Mouse (Mus musculus) heart, postnatal 4 days (tissue): ENCODE measurements around the gene Haus8. TPM values are rescaled to one million over a fixed set of nuclear protein-coding genes. Genes with fewer than 3 reads are reported as not detected.
"Not testable (repeated sequence)": the region's sequence is repeated elsewhere in the genome, so short reads cannot be mapped to it uniquely, and the experiment has no call there.

Source experiments
- DNase-seq: peaks from one replicate; pipeline ENCODE4 v3.0.0; 2021
- total RNA-seq, 2 experiments: library from RNA; stranded (reverse); gene quantifications; 2 replicates each; pipeline ENCODE4 v1.2.3; 2021

Gene Haus8
- total RNA-seq = 10 to 100 TPM; 81.3 to 82.0 TPM

DNA sequence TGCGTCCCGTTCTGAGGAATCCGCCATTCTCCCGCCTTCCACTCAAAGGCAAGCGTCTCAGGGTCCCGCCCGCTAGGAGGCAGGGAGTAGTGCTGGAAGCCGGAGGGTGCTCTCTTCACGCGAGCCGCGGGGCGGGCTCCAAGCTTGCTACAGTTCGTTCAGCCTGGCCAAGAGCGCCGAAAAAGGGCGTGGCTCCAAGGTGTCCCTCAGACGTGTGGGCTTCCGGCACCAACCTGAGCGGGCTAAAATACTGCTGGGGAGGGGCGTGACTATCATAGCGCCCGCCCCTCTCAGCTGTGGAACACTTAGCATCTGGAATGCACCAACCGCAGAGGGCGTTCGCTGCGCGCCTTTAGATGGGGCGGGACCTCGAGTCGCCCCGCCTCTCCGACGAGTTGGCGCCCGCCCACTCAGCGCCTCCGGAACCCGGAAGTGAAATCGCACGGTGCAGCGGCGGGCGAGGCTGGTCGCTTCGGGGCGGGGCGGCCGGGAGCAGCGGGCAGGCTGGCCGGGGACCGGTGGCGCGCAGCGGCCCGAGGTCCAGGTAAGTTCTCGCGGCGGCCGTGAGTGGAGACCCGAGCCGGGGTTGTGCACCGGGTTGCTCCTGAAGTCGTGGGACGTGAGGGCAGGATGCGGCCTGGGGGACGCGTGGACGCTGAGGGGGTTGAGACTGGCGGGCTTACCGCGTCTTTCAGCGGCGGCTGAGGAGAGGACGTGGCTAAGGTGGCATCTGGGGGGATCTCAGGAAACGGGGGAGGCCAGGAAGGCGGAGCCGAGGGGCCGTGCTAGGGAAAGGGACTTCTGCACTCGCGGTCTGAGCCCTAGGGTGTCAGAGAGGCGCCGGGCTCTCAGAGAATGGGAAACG lies at the start of gene Haus8, which contains the start of gene Myo9b:
TSS of gene Haus8 (minus strand) at position 649 of the 865 bp plus-strand sequence.
TSS of gene Myo9b (plus strand) at position 429 of the 865 bp plus-strand sequence.
- peak; percentile 98 for DNase-seq

DNA sequence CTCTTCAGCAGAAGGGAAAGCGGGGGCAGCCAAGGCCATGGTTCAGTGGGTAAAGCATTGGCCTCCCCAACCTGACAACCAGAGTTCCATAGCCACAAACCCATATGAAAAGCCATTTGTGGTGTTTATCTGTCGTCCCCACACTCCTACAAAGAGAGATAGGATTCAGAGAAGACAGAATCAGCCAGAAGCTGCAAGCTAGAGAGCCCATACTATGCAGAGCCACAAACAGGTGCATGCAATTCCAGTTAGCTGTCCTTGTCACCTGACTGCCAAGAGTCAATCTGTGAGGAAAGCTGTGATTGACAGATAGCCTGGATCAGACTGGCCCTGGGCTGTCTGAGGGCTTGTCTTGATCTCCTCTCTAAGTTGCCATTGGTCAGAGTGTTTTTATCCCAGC lies 47.0 kb upstream of the Haus8 start:
- not testable (repeated sequence) for DNase-seq

DNA sequence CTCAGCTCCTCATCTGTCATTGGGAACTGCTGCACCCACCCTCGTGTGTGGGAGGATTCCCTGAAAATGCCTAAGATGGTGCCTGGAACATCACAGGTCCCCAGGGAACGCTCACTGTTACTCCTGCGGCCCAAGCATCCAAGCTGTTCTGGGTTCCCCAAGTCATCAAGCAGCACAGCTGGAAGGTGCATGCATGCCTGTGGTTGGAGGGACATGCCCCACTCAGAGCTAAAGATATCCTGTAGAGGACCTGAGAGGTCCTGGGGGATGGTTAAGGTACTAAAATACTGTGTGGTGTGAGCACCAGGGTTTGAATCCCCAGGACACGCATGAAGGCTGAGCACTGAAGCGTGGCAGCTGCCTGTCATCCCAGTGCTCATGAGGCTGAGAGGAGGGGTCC lies 45.9 kb upstream of the Haus8 start:
- DNase-seq = not testable (repeated sequence)

DNA sequence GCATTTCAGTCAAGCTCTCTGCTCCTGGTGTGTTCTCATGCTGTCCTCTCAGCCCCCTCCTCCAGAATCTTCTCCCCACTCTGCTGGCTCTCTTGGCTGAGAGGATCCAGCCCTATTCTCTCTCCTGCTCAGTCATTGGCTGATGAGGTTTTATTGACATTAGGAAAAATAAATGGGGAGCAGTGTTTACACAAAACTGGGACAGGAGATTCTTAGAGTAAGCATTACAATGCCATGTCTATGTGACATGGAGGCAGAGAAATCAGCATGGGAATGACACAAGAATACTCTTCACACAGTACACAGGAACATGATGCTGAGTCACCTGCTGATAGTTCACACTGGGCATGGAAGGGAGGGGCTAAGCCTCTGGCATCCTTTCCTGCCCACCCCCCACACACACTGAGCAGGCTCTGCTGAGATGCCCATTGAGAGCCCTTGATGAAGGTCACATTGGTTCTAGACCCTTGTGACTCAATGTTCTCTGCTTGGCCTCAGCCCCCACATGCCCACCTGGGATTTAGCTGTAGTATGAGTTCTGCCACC lies 43.8 kb upstream of the Haus8 start:
- DNase-seq = peak; percentile 33

DNA sequence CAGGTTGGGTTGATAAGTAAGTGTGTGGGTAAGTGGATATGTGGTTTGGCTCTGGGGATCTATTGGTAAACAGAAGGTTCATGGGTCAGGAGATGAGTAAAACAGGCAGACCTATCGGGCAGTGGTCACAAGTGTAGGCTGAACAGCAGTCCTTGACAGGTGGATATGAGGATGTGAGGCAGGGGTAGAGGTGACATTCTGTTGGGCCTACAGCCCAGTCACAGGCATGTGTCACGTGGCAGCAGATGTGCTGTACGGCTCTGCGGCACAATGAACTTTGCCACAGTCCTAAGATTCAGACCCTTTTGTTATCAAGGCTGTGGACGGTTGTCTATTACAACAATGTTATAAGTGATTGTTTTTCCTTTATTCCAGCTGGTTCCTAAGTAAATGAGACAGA lies 43.2 kb upstream of the Haus8 start:
- peak; percentile 37 for DNase-seq

DNA sequence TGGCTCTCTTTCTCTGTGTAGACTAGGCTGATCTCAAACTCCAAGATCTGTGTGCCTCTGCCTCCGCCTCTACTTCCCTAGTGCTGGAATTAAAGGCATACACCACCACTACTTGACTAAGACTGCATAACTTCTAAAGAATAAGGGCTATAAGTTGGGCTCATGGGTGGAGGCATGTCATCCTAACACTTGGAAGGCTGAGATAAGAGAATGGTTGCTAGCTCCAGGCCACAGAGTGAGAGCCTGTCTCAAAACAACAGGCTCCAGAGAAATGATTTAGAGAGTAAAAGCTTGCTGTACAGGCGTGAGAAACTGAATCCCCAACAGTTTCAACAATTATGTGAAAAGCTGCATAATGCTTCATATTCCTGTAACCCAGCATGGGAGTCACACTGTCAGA lies 41.2 kb upstream of the Haus8 start:
- DNase-seq = no peak

DNA sequence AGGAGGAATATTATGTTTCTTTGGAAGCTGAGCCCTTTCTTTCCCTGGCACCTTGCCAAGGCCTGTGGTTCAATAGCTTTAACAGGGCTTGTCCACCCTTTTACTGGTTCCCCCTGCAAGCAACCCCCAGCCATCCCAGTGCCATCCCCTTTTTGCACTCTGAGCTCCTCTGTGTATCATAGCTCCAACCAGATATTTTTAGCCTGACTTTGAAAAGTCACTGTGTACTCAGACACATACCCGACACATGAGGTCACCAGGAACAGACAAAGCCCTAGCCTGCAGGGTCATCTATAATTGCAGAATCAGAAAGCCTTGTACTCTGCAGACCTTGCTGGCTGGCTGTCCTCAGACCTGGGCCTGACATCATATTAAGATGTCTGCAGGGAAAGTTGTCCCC lies 40.0 kb upstream of the Haus8 start:
- peak; percentile 69 for DNase-seq

DNA sequence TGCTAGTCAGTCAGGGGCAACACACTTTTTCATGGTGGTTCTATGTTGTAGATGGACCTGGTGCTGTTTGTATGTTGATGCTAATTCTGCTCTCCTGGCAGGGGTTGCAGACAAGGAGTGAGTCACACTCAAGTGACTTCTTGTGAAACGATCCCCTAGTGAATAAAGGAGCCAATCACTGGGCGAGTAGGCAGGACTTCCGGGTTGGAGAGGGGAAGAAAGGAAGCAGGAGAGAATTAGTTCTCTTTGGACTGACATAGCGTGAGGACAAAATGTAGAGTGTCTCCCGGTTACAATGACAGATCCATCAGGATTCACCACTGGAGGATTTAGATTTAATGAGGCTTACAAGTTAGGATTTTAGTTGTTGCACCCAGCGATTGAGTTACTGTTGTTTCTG lies 37.7 kb upstream of the Haus8 start:
- DNase-seq = peak; percentile 42

DNA sequence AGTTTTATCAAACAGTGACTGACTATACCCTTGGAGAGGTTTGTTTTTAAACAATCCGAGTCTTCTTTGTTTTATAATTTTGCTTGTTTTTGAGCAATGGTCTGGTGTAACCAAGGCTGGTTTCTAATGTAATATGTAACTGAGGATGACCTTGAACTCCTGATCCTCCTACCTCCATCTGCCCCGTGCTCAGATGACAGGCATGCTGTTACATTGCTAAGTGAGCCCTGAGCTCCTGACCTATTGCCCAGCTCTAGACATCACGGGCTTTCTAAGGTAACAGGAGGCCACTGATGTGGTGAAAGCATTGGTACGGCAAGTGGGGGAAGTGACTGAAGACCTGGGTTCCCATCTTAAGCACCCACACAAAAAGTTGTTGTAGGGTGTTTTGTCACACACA lies 35.2 kb upstream of the Haus8 start:
- no peak for DNase-seq

DNA sequence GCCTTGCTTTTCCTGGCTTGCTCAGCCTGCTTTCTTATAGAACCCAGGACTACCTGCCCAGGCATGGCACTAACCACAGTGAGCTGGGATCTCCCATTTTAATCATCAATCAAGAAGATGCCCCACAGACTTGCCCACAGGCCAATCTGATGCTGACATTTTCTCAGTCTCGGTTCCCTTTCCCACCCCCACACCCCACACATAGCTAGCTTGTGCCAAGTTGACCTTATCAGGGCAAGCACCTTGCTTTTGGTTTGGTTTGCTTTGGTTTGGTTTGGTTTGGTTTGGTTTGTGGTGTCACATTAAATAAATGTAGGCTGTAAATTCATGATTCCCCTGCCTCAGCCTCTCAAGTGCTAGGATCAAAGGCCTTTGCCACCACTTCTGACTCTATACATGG lies 34.6 kb upstream of the Haus8 start:
- DNase-seq = no peak

DNA sequence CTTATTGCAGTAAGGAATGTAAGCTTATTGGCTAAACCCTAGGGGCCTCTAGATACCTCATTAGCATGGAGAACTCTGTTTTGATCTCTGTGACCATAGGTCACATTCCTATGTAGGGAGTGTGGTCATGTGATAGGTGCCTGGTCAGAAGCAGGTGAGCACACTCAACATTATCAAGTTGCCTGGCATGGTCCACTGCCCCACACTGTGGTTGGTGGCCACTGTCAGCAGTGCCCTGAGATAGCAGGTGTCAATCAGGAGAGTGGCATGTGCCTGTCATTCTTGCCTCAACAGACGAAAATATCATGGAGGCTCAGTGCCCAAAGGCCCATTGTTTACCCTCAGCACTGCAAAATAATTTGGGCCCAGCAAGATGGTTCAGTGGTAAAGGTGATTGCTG lies 33.3 kb upstream of the Haus8 start:
- DNase-seq = no peak

DNA sequence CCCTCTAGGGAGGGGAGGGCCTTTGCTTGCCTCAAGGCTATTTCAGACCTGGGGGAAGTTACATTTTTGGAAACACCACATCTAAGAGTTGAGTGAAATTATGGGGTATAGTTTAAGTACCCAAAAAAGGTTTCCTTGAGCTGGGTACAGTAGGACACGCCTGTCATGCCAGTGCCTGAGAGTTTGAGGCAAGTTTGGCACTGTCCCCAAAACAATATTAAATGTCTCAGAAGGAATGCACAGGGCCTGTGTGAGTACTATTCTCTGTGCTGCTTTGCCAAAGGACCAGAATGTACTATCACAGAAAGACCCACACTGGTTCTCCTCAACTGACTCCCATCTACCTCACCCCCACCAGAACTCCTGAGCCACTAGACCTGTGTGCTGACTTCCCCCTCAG lies 30.9 kb upstream of the Haus8 start:
- no peak for DNase-seq

DNA sequence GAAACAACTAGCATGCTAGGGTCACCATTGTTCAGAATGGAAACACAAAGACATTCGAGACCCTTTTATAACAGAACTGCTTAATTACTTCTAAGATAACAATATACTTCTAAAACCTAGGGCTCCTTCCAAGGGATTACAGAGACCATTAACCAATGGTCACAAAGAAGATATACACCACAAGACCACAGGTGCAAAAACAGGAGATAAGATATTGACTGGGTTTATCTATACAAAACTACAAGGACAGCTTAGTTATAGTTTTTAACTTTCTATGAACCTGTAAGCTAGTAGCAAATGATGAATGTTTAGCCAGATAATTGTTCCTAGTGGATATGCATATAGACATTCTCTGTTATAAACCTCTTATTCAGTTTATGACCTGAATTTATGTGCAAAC lies 30.1 kb upstream of the Haus8 start:
- DNase-seq = no peak

DNA sequence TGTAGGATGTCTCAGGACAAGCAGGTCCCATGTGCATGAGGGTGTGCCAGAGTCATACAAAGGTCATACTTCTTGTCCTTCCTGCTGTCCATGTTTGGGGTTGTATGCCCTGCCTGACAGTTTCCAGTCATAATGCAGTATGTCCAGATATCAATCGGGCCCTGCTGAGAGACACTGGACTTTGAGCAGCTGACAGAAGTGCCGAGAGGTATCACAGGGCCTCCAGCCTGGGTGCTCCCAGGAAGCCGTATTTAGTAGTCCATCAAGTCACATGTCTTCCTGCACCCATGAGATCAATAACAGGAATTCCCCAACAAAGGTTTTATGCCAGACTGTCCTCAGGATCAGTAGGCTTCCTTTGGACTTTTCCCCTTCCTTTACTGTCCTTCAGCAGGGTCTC lies 27.0 kb upstream of the Haus8 start:
- no peak for DNase-seq

DNA sequence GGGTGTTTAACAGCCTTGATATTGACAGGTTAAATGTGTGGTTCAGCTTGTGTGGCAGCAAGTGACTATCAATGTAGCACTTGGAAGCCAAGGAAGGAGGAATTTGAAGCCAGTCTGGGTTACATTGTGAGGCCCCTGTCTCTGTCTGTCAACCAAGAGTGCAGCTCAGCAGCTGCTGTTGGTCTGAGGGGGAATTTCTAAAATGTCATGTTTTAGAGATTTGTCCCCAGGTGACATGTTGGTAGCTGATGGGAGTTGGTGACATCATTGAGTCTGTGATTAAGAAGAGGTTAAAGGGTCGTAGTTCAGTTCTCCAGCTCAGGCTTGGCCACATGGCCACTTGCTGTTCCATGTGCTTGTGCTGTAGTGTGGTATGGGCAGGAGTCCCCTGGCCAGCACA lies 24.7 kb upstream of the Haus8 start:
- no peak for DNase-seq

DNA sequence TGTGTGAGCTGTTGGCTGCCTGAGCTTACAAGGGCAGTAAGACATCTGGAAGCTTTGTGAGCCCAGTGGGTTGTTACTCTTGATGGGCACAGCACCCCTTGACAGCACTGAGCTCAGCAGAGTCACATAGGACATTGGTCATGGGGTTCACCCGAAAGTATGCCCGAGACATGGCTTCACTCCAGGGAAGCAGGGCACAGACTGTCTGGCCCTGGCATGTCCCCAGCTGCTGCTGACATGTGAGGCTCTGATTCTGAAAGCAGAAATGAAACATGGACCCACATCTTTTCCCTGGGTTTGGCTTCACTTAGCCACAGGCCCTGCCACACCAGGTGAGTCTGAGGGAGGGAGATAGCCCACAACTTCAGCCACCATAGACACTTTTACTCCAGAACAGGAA lies 24.1 kb upstream of the Haus8 start:
- peak; percentile 61 for DNase-seq

DNA sequence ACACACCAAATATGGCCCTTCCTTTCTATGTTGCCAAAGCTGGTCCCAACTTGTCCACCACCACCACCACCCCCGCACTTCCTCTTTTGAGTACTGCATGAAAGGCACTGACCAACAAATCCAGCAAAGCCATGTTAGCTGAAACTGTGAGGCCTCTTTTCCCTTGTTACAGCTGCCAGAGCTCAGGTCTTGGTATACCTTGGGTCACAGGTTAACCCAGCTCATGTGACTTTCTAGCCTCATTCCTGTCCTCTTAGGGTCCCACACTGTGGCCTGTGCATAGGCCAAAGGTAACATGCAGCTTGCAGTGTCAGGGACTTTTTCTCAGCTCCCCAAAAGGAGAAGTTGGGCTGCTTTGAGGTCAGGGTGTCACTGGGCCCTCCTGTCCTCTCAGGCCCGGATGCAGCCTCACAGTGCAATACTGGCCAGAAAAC lies 23.5 kb upstream of the Haus8 start:
- no peak for DNase-seq

DNA sequence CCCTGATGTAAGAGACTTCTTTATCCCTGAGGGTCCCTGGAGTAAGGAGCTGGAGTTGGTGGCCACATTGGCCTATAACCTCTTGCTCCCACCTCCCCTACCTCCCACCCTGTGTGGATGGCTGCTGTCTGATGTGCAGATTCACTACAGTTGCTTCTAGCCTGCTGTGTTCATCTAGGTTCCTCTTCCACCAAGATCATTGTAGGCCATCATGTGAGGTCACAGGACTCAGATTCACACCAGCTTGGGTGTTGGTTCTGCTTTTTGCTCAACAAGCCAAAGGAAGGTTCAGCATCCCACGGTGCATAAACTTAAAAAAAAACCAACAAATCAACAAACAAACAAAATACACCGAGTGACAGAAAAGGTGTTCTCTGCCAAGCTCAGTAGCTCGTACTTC lies 21.2 kb upstream of the Haus8 start:
- not testable (repeated sequence) for DNase-seq

DNA sequence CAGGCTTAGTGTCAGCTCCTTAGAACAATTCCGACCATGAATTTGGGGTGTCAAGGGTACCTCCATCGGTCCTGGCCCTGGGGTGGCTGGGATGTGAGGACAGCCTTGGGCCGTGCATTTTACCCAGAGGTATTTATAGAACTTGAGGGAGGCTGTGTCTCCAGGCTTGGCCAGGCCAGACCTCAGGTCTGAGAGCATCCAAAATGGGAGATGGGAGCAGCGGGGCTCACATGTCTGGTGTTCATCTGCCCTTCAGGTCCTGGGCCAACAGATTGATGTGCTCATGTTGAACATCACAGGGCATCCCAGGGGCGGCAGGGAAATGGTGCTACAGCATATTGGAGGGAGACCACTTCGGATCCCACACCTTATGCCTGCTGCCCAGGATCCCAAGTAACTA lies 18.6 kb upstream of the Haus8 start:
- no peak for DNase-seq

DNA sequence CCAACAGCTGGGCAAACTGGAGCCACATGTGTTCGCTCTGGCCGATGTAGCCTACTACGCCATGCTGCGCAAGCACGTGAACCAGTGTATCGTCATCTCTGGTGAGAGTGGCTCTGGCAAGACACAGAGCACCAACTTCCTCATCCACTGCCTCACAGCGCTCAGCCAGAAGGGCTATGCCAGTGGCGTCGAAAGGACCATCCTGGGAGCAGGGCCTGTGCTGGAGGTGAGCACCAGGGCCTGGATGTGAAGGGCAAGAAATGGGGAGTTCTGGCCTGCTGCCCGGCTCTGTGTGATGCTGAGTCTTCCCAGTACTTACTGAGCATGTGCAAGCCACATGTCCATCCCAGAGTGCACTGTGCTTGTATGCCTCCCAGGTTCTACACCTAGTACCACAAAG lies 18.2 kb upstream of the Haus8 start:
- no peak for DNase-seq

DNA sequence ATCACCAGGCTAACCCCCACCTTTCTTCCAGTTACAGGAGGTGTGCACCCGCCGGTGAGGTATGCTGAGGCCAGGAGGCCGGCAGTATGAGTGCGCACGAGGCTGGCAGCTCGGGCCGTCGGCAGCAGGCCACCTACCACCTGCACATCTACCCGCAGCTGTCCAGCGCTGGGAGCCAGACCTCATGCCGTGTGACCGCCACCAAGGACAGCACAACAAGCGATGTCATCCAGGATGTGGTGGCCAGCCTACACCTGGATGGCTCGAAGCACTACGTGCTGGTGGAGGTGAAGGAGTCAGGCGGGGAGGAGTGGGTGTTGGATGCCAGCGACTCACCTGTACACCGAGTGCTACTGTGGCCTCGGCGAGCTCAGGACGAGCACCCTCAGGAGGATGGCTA lies 17.5 kb upstream of the Haus8 start:
- no peak for DNase-seq

DNA sequence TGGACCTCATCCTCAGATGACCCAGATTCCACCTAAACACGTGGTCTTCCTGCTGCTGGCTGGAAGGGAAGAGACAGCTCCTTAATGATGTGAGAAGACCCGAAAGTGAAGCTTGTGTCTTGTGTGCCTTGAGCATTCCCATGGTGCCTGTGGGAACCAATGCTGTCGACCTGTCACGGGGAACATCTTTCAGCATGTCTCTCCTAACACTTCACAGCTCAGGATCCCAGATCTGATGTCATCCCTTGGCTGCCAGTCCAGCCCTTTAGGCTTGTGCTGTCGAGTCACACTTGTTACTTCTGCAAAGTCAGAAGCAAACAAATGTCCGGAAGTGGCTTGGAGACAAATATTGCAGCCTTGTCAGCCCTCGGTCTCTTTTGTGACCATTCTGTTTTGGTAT lies 16.4 kb upstream of the Haus8 start:
- peak; percentile 44 for DNase-seq

DNA sequence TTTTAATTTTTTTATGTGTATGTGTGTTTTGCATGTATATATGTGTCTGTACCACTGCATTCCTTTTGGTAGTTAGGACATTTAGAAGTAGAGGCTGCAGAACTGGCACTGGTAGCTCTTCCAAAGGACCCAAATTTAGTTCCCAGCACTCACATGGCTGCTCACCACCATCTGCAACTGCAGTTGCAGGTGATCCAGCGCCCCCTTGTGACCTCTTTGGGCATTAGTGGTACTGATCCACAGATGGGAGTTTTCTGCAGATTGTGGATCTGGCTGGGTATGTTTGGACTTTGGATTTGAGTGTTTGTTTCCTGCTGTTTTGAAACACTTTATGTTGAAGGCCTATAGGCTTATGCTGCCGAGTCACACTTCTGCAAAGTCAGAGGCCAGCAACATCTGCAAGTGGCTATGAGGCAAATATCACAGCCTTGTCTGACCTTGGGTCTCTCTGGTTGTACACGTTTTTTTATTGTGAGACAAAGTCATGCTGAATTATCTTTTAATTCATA lies 15.8 kb upstream of the Haus8 start:
- no peak for DNase-seq

DNA sequence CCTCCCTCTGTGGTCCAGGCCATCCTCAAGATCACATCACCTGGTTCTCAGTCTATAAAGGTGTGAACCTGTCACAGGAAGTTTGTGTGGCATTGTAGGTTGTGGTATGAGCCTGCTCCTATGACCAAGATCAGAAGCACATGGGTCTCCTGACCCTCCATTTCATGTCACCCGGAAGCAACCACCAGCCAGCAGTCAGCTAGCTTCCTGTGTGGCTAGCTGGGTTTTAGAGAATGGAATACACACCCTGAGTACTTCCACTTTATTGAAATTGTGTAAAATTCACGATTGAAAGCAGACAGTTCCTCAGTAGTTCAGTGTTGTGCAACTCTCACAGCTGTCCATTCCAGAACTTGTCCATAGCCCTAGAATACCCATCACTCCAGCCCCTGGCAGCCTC lies 13.5 kb upstream of the Haus8 start:
- not testable (repeated sequence) for DNase-seq
